Mouse (Mus musculus) gastrocnemius, postnatal 14 days (tissue): Measurements from ENCODE around the gene Lmbr1l. TPM values are rescaled to one million over a fixed set of nuclear protein-coding genes. Genes with fewer than 3 reads are reported as not detected.
A peak's percentile ranks its signal among the peaks of the same experiment; 100 is the strongest.

Source experiments
- DNase-seq: peaks from one replicate; pipeline ENCODE4 v3.0.0; 2021; ENCODE audit warnings: mixed read lengths
- intact Hi-C: fragments of 180-260 bp; cut with DNase I; formaldehyde crosslinking; loops from one replicate; pipeline ENCODE4 v1.15.1; 2025; ENCODE audit warnings: low total_unique reads
- total RNA-seq, 2 experiments: library from RNA; stranded (reverse); gene quantifications; 2 replicates each; pipeline ENCODE4 v1.2.3; 2021

The Lmbr1l gene
- total RNA-seq, 2 experiments from 2014 or later: 4.4 to 11.3 TPM

DNA sequence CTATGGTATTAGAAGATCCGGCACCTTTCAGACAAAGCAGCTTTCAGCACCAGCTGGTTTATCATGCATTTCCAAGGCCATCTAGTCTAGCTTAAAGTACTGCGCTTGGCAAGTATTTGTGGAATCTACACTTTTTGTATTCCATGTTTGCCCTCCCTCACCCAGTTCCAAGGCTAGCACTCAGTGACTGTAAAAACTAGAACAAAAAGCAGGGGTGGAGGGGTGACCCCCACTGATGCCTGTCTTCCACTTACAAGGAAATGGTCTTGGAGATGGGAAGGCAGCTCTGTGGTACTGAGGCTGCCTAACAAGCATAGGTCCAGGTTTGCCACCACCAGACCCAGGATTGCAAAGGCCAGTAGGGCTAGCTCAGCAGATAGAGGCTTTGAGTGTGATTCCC lies 15.4 kb downstream of the Lmbr1l start:
- intact Hi-C loops: no loop called here
- no peak for DNase-seq

DNA sequence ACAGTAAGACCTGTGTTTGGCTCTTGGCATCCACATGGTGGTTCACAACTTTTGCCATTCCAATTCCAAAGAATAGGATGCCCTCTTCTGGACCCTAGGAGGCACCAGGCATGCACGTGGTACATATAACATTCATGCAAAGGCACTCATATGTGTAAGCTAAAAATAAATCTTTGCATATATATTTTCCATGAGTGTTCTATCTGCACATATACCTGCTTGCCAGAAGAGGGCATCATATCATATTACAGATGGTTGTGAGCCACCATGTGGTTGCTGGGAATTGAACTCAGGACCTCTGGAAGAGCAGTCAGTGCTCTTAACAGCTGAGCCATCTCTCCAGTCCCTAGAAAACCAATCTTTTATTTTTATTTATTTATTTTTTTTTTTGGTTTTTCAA lies 16.5 kb downstream of the Lmbr1l start:
- intact Hi-C loops: no loop called here
- DNase-seq: no peak

DNA sequence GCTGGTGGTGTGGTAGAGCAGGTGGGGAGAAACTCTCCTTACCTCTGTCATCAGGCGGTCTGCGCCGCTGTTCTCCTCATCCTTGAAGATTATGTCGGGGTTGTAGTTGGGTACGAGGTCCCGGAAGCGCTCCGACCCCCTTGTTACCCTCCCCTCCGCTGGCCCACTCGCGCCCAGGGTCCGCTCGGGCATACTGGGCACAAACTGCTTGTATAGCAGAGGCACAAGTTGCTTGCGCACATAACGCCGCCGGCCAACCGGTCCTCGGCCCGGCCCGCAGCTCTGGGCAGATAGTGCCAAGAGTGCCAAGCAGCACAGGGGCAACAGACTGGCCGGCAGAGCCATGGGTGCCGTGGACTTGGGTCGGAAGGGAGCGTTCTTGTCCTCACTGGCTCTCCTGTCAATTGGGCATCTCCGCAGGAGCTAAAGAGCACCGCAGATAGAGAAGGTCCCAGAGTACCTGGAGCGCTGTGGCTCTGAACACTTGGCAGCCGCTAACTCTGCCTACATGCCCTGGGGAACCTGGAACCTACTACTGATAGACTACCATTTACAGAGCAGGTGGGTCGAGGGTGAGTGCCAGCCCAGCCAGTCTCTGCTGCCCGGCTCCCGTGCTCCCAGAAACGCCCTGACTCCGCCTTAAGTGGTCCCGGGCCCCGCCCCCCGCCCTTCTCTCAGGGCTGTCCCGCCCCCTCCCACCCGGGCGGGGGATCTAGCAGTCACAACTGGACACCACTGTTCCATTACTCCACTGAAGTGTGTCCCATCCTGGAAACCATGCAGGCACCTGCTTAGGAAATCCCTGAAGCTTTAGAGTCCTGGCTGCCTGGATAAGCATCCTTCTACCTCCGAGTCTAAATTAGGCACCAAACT lies 19.9 kb downstream of the Lmbr1l start, which contains the start of gene Dhh:
Gene Dhh (minus strand): TSS at position 613 of the 873 bp plus-strand sequence.
- intact Hi-C loops: no loop called here
- DNase-seq: no peak

DNA sequence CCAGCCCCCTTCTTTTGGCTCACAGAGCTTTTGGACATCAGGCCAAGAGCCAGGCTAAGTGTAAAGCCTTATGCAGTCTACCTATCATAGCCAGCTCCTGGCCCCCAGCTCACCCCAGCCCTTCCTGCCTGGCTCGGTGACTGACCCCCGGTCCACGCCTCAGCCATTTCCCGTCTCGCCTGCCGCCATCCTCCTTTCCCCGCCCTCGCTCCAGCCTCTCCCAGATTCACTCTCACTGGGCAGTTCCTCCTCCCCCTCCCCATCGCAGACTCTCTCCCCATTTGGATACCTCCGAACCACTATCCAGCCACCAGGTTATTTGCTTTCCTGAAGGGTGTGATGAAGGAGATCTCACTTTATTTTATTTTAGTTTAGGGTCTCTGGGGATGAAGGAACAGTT lies 20.5 kb downstream of the Lmbr1l start:
- DNase-seq: no peak
- intact Hi-C loops: no loop called here

DNA sequence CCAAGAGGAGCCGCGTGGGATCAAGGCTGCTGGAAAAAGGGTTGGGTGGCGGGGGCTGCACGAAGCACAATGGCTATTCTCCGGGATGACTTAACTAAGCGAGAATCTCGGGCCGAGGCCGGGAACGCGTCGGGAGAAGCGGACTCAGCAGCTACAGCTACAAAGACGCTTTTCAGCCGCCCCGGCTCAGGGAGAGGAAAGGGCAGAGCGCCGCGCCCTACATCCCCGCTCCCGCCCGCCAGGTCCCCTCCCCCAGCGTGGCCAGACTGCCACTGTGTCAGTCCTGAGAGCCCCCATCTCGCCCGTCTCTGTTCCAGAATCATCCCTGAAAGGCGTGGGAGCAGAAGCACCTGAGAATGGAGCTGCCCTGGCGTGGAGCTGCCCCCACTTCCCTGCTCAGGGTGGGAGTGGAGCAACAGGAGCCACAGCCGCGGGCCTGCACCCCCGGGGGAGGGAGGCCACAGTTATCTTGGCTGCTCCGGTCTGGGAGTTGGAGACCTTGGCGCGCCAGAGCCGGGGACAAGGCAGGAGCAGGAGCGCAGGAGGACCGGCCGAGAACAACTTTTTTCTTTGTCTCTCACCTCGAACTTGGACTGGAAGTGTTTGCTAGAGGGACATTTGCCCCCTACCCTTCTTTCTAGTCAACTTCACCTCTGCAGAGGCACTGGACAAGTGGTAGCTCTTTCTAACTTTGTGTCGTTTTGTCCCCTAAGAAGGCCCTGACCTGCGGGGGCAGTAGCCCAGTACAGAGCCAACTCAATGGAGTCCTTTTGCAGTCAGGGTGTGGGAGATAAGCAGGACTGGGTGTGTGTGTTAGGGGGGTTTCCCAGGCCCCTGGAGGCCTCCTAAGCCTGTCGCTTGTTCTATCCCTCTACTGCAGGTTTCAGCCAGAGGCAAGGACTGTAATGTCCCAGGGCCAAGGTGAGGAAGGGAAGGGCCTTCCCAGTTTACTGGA lies 22.1 kb downstream of the Lmbr1l start:
- intact Hi-C loops: no loop called here
- peak; percentile 27 for DNase-seq

DNA sequence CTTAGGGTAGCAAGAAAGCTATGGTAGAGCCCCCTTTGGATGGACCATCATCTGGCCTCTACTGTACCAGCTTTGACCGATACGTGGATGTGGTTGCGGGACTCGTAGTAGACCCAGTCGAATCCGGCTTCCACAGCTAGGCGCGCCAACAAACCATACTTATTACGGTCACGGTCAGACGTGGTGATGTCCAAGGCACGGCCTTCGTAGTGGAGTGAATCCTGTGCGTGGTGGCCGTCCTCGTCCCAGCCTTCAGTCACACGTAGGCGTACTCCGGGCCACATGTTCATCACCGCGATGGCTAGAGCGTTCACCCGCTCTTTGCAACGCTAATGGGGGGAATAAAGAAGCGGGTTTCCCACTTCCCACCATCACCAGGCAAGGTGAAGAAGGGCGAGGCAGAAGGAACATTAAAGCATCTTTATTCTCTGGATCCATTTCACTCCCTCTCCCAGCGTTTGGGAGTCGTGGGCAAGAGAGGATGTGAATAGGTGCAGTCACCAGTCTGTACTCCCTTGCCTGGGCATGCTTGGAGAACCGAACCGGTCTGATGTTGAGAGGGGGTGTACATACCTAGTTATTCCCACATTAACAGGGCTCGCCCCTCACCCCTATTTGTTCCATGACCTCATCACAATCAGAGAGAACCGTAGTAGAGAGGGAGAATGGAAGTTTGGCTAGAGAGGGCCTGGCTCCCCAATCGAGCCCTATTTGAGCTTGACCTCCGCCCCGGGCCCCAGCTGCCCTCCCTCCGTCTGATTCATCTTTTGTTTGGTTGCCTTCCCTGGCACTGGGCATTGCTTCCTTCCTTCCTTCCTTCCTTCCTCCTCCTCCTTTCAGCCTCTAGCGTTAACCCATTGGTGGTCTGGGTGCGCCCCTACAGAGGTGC lies 23.0 kb downstream of the Lmbr1l start:
- DNase-seq: no peak
- intact Hi-C loops: loop anchor here (5.0 kb wide), 2 partner anchors 32 to 102 kb away; no protein-coding TSS in a partner anchor

DNA sequence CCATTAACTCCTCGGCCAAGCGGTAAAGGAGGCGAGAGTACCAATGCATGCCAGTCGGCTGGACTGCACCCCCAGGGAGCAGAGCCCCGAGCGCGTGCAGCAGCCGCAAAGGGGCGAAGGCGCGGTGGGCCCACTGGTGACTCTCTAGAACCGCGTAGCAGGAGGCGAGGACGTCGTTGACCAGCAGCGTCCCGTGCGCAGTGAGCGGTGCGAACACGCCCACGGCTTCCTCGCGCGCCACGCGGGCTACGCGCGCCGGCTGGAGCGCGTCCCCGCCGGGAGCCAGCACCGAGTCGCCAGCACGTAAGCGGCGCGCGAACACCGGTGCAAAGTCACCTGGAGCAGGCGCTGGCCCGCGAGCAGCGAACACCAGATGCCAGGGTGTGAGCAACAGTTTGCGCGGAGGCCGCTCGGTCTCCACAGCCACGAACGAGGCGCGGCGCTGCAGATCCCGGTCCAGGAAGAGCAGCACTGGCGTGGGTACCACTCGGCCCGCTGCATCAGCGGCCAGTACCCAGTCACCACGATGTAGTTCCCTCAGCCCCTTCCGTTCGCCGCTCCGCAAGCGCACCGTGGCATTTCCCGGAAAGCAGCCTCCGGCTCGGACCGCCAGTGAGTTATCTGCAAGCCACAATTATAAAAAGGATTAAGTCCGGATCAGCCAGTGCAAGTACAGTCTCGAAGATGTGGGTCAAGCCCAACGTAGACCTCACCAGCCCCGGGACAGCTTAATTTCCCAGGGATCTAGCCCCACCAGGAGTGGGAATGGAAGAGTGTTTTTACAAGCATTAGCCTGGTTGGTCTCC lies 23.9 kb downstream of the Lmbr1l start, which contains the start of gene Rhebl1:
Gene Rhebl1 (minus strand): TSS at position 601 of the 806 bp plus-strand sequence.
- intact Hi-C loops: loop anchor here (5.0 kb wide), 2 partner anchors 33 to 103 kb away; no protein-coding TSS in a partner anchor
- DNase-seq: peak; percentile 28

DNA sequence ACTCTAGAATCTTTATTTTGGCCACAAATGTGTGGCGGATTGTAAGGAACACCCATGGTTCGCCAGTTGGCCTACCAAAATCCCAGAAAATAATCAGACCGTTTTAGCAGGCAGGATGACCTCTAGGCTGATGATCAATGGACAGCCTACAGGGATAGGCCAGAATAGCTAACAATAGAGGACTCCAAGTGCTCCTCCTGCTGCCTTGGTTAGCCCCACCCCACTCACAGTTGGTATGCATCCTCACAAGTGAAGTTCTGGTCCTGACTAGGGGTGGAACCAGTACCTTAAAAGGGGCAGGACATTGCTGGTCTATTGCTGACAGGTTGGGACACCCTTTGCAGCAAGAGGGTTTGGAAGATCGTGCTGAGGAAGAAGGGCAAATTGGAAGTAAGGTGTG lies 25.0 kb downstream of the Lmbr1l start:
- no peak for DNase-seq
- intact Hi-C loops: loop anchor here (5.0 kb wide), 2 partner anchors 34 to 104 kb away; no protein-coding TSS in a partner anchor

DNA sequence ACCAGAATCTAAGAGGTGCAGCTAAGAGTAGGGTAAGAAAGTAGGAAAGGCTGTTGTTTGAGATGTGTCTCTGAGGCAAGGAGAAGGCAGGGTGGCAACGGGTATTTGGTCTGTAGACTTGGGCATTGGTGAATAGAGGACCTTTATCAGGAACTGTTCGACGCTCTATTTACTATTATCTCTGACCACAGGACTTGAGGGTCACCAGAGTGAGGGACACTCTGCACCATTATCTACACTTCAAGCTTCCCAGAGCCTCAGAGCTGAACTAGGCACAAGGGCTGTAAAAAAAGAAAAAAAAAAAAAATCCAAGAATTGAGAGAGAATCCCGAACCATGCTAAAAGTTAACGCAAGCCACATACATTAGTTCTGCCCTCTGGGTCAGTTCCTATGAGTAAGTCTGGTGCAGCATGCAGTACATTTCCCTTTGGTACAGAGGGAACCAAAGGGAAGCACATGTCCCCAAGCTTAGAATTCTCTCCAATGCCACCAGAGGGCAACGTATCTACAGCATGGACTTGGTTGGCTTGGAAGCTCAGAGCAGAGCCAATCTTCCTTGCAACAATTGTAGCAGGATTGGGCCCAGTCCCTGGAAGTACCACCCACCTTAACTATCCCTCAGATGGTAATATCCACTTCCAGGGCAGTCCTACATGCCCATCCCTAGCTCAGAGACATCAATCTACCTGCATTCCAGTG lies 26.0 kb downstream of the Lmbr1l start:
- intact Hi-C loops: loop anchor here (5.0 kb wide), 2 partner anchors 35 to 105 kb away; no protein-coding TSS in a partner anchor
- peak; percentile 49 for DNase-seq

DNA sequence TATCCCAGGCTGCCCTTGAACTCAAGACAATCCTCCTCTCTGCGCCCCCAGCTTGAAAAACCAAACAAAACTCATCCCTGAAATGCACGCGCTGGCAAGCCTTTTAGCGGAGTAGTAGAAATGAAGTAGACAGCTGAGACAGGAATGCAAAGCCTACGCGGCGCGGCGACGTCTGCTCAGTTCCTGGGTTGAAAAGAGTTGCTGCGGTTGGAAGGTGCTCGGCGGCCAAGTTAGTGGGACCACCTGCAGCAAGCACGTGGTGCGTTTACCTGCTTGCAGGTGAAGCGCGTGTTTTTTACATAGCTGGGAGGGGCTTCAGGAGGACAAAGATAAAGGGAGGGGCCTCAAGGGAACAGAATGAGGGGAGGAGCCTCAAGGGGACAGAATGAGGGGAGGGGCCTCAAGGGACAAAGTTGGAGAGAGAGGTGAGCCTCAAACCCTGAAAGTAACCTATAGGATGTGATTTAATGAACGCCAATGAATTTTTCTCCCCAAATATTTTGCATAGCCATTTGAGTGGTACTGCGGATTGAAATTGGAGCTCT lies 26.8 kb downstream of the Lmbr1l start:
- no peak for DNase-seq

DNA sequence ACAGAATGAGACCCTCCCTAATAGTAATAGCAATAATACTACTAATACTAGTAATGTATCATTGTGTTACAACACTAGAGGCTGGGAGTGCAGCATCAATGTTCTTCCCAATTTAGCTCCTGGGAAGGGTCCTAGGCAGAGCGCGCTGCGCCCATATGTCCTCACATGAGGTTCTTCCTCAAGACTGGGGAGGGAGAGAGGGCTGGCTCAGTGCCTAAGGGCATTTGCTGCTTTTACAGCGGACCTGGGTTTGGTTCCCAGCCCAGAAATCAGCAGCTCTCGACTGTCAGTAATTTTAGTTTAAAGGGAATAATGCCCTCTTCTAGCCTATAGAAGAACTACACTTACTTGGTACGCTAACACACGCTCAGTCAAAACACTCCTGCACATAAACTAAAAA lies 30.5 kb downstream of the Lmbr1l start:
- intact Hi-C loops: no loop called here
- DNase-seq: no peak

More for the DNA sequence above, 26.8 kb downstream of the Lmbr1l start:
- intact Hi-C loops: loop anchor here (5.0 kb wide), 2 partner anchors 36 to 106 kb away; no protein-coding TSS in a partner anchor

DNA sequence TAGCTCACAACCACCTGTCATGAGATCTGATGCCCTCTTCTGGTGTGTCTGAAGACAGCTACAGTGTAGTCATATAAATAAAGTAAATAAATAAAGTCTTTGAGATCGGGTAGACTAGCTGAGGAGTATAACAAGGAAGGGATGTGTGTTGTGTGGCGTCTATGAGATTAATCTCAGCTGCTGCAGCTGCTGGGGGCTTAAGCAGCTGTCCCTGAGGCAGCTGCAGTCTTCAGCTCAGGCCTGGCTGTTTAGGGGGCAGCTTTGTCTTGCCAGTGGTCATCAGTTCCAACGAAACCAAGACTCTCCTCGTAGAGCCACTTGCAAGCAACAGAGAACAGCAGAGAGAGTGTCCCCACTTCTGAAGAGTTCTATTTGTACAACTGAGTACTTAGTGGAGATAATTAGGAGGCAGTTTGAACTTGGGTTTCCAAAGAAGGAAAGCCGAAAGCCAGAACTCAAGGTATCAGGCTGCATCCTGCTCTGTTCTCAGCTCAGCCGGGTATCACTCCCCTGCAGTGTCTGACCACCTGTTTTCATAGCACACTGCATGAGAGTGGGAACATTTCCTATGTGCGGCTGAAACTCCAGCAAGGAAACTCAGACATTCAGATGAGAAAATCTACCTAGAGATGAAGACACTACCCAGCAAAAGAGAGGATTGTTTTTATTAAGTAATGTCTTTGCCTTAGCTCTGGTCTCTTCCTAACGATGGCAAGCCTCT lies 31.2 kb downstream of the Lmbr1l start:
- intact Hi-C loops: no loop called here
- DNase-seq: no peak

DNA sequence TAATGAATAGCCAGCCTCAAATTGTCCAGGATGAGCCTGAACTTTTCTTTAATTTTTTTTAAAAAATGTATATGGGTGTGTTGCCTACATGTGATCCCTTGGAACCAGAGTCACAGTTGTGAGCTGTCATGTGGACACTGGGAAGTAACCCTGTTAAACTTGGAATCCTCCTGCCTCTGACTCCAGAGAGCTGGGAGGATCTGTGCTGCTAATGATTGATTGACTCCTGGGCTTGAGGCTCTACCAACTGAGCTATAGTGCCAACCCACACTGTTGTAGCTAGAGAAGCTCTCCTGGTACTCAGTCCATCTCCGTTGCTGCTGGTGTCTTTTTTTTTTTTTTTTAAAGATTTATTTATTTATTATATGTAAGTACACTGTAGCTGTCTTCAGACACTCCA lies 33.9 kb downstream of the Lmbr1l start:
- no peak for DNase-seq
- intact Hi-C loops: no loop called here

DNA sequence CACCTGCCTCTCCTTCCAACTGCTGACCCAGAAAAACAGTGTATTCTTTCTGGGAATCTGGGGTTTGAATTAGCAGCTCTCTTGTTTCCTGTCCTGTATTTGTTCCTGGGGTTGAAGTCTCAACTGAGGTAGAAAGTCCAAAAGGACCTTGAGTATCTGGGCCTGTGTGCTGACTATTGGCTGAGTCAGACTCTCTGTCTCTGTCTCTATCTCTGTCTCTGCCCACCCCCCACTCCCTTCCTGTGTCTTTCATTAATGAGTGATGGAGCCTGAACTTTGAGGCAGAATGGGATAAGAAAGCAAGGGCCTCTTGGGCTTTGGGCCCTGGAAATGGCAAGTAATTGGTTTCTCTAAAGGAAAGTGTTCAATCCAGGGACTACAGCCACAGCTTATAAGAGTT lies 34.4 kb downstream of the Lmbr1l start:
- intact Hi-C loops: no loop called here
- no peak for DNase-seq

DNA sequence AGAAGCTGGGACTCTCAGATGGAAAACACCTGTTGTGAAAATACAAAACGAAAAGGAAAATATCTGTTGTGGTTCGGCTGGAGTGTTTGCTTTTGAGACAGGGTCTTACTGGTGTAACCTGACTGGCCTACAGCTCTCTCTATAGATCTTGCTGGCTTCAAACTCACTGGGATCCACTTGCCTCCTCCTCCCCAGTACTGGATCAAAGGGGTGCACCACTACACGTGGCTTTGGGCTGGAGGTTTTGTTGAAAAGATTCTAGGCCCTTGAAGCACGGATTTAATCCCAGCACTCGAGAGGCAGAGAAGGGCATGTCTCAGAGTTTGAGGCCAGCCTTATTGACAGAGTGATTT lies 36.4 kb downstream of the Lmbr1l start:
- DNase-seq: no peak
- intact Hi-C loops: no loop called here

DNA sequence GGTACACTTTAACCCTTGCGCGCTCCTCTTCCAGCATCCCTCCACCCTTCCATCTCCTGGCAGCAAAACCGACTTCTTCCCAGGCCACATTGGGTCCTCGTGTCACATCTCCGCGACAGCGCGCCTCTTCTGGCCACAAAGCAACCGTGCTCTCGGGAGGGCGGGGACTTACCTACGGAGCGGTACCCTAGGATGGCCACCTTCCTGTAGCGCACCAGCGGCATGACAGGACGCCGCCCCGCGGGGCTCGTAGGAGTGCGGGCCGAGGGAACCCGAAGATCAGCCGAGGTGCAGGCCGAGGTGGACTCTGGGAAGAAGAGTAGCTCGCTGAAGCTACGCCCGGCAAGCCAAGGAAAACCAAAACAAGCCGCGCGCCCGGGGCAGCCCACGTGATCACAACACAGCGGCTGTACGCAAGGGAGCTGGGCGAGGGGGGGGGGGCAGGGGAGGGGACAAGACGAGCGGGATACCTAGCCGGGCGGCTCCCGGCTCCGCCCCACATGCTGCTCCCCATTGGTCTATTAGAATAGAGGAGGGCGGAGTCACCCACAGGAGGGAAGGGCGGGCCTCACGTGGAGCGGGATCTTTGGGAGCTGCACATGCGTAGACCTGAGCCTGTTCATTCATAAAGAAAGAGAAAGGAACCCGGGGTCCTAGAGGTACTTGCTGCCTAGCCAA lies 36.9 kb downstream of the Lmbr1l start:
- intact Hi-C loops: no loop called here
- DNase-seq: peak; percentile 89
